Comparison of ENCODE assay signal across 20 mouse cellular contexts in genomic region chr15:12865595-12866314, GRCm38 (mm10). TPM values are rescaled to one million over a fixed set of nuclear protein-coding genes. Genes with fewer than 3 reads are reported as not detected.
A peak's percentile ranks its signal among the peaks of the same experiment; 100 is the strongest.
DNase-seq lines count a peak whose midpoint lies in the region; ATAC-seq lines count a peak whose summit lies in the region.
"Had no signal": no experiment of that assay in that cellular context is flagged by ENCODE, and none has a peak within 500 bp of the region (broad histone marks: within the 10 kb centered on the region; RNA-seq: fewer than 3 reads in every experiment).

No protein-coding gene starts in this region.

- H3K9ac ChIP-seq in heart, embryonic 11.5 days (ENCODE audit: low read depth, low read length), result no peak overlapping the region
- H3K9ac ChIP-seq in neural tube, embryonic 11.5 days (ENCODE audit: low read length), result no peak overlapping the region
- no peak overlapping the region for H3K9ac ChIP-seq in forebrain, embryonic 13.5 days
- H3K9ac ChIP-seq: hindbrain, embryonic 15.5 days; lung, embryonic 14.5 days; midbrain, embryonic 13.5 days had no signal

- no peak for DNase-seq in heart, postnatal 36 days
- DNase-seq in neural tube, embryonic 11.5 days (ENCODE audit: low spot score), result peak; percentile 10
- DNase-seq in neural tube, embryonic 10.5 days (ENCODE audit: extremely low spot score, low spot score), result no peak
- DNase-seq in Muller cell, postnatal 12 days (ENCODE audit: inconsistent ontology term), result no peak
- DNase-seq in layer of hippocampus, postnatal 14 days (ENCODE audit: low spot score in 2 of 2), result no peak
- DNase-seq: cerebellum, adult 11 months; cerebellum, postnatal 14 days; heart, postnatal 10 days; kidney, adult 18-20 months; layer of hippocampus, postnatal 36 days; lung, embryonic 14.5 days; lung, postnatal 4 days; retina, postnatal 1 day; thymus, postnatal 14 days had no signal

- no peaks in the 10 kb centered on the region for H3K9me3 ChIP-seq in heart, embryonic 11.5 days (replicated peaks; ENCODE audit: control insufficient read depth, low read length)
- H3K9me3 ChIP-seq in neural tube, embryonic 11.5 days (ENCODE audit: control insufficient read depth, low read length), result no peaks in the 10 kb centered on the region
- H3K9me3 ChIP-seq in forebrain, embryonic 13.5 days (replicated peaks), result no peaks in the 10 kb centered on the region
- H3K9me3 ChIP-seq: hindbrain, embryonic 15.5 days; midbrain, embryonic 13.5 days had no signal

- H3K36me3 ChIP-seq in heart, embryonic 11.5 days (ENCODE audit: control insufficient read depth, insufficient read depth, low read length), result peaks cover 11% of the 10 kb centered on the region
- peaks cover 7% of the 10 kb centered on the region; the same call in 1 of the 2 replicates for H3K36me3 ChIP-seq in neural tube, embryonic 11.5 days (ENCODE audit: control insufficient read depth, insufficient read depth, low read length)
- H3K36me3 ChIP-seq in forebrain, embryonic 13.5 days (ENCODE audit: poor library complexity, severe bottlenecking), result peaks cover 73% of the 10 kb centered on the region

- ATAC-seq in heart, embryonic 11.5 days (replicated peaks; ENCODE audit: insufficient number of reproducible peaks, low FRiP score, low TSS enrichment), result no peak
- no peak for ATAC-seq in neural tube, embryonic 11.5 days (ENCODE audit: insufficient read depth, low FRiP score, low TSS enrichment)
- peak; percentile 53 for ATAC-seq in common myeloid progenitor, adult 5-6 weeks (replicated peaks; ENCODE audit: low read depth, poor library complexity, severe bottlenecking)
- no peak for ATAC-seq in forebrain, embryonic 13.5 days
- ATAC-seq: forebrain, embryonic 14.5 days; midbrain, embryonic 13.5 days had no signal

- H3K4me1 ChIP-seq in heart, embryonic 11.5 days (ENCODE audit: control insufficient read depth, insufficient read depth, low read length), result no peaks in the 10 kb centered on the region
- H3K4me1 ChIP-seq in neural tube, embryonic 11.5 days (ENCODE audit: control insufficient read depth, insufficient read depth, low read length), result no peaks in the 10 kb centered on the region
- H3K4me1 ChIP-seq in forebrain, embryonic 13.5 days, result peaks cover 4% of the 10 kb centered on the region; the same call in 1 of the 2 replicates
- H3K4me1 ChIP-seq: hindbrain, embryonic 15.5 days; midbrain, embryonic 13.5 days had no signal

- H3K27me3 ChIP-seq in heart, embryonic 11.5 days (ENCODE audit: control insufficient read depth, insufficient read depth, low read length), result no peaks in the 10 kb centered on the region
- no peaks in the 10 kb centered on the region for H3K27me3 ChIP-seq in neural tube, embryonic 11.5 days (ENCODE audit: control insufficient read depth, insufficient read depth, low read length)
- no peaks in the 10 kb centered on the region for H3K27me3 ChIP-seq in forebrain, embryonic 13.5 days
- H3K27me3 ChIP-seq: hindbrain, embryonic 15.5 days; midbrain, embryonic 13.5 days had no signal

- 76% methylated on average over 7 of the region's 7 CpGs for WGBS in heart, embryonic 11.5 days (ENCODE audit: insufficient replicate concordance)
- 88% methylated on average over 7 of the region's 7 CpGs for WGBS in neural tube, embryonic 11.5 days
- WGBS in forebrain, embryonic 13.5 days, result 85% methylated on average over 7 of the region's 7 CpGs

- intact Hi-C loops in heart, postnatal 36 days (cut with DNase I), result no loop called here

- H3K4me2 ChIP-seq in heart, embryonic 11.5 days, result no peak overlapping the region
- no peak overlapping the region for H3K4me2 ChIP-seq in neural tube, embryonic 11.5 days (ENCODE audit: low read depth)
- no peak overlapping the region for H3K4me2 ChIP-seq in forebrain, embryonic 13.5 days
- H3K4me2 ChIP-seq: hindbrain, embryonic 15.5 days; lung, embryonic 14.5 days; midbrain, embryonic 13.5 days had no signal

- no peak overlapping the region for H3K4me3 ChIP-seq in heart, embryonic 11.5 days (ENCODE audit: low read depth, low read length)
- no peak overlapping the region for H3K4me3 ChIP-seq in neural tube, embryonic 11.5 days (ENCODE audit: low read depth, low read length)
- no peak overlapping the region for H3K4me3 ChIP-seq in forebrain, embryonic 13.5 days
- H3K4me3 ChIP-seq: hindbrain, embryonic 15.5 days; midbrain, embryonic 13.5 days had no signal

- H3K27ac ChIP-seq in heart, embryonic 11.5 days (ENCODE audit: low read depth, low read length), result 0 out of 2 replicates have a peak overlapping the region, but pooled peaks have one; percentile 29
- H3K27ac ChIP-seq in neural tube, embryonic 11.5 days (ENCODE audit: low read depth, low read length), result no peak overlapping the region
- H3K27ac ChIP-seq in forebrain, embryonic 13.5 days, result no peak overlapping the region
- H3K27ac ChIP-seq: hindbrain, embryonic 15.5 days; midbrain, embryonic 13.5 days had no signal

RNA-seq across cellular contexts. Expression of gene Drosha, which starts 41.1 kb away (rescaled TPM):
- polyA plus RNA-seq in heart, embryonic 11.5 days (2014; fragmentation: Nextera tagmentation; extraction: Ambion mirVana), result 34.6 and 48.4 TPM in 2 replicates
- total RNA-seq in heart, postnatal 36 days (2021), result 10 to 100 TPM; 35.8 to 39.0 TPM
- 74.7 and 81.0 TPM in 2 replicates for polyA plus RNA-seq in neural tube, embryonic 11.5 days (2014; fragmentation: Nextera tagmentation; extraction: Ambion mirVana)
- total RNA-seq in common myeloid progenitor, adult 5-6 weeks (2017), result 24.7 and 46.8 TPM in 2 replicates
- polyA plus RNA-seq in forebrain, embryonic 13.5 days (2015; fragmentation: Nextera tagmentation; extraction: Ambion mirVana), result 50.9 and 55.3 TPM in 2 replicates
- 10 to 100 TPM; 82.3 to 87.7 TPM for total RNA-seq in layer of hippocampus, postnatal 14 days (2021)

RNA-seq across cellular contexts. Expression of gene 6030458C11Rik, which starts 41.3 kb away (rescaled TPM):
- polyA plus RNA-seq in heart, embryonic 11.5 days (2014; fragmentation: Nextera tagmentation; extraction: Ambion mirVana), result 23.0 and 31.8 TPM in 2 replicates
- total RNA-seq in heart, postnatal 36 days (2021), result 10 to 100 TPM; 12.5 to 13.7 TPM
- 23.5 and 26.4 TPM in 2 replicates for polyA plus RNA-seq in neural tube, embryonic 11.5 days (2014; fragmentation: Nextera tagmentation; extraction: Ambion mirVana)
- 21.8 and 22.3 TPM in 2 replicates for total RNA-seq in common myeloid progenitor, adult 5-6 weeks (2017)
- 36.6 and 36.8 TPM in 2 replicates for polyA plus RNA-seq in forebrain, embryonic 13.5 days (2015; fragmentation: Nextera tagmentation; extraction: Ambion mirVana)
- 10 to 100 TPM; 24.3 to 25.8 TPM for total RNA-seq in layer of hippocampus, postnatal 14 days (2021)
